Mouse (Mus musculus): Measurements from ENCODE around the gene Ifnlr1. TPM values are rescaled to one million over a fixed set of nuclear protein-coding genes. Genes with fewer than 3 reads are reported as not detected.

Gene Ifnlr1
- polyA plus RNA-seq, 1 experiment from 2014 or later, result 0.22 TPM

- H3K27ac ChIP-seq (ENCODE audit: low read depth), result 0 out of 2 replicates have a peak overlapping the region, but pooled peaks have one; percentile 57
Observed at GRCm38 (mm10) chr4:135739672-135740071, 53.6 kb downstream of the Ifnlr1 start.

GRCm38 (mm10) chr4:135743520-135743919 is 57.4 kb downstream of the Ifnlr1 start:
- 27% methylated on average over 6 of the region's 6 CpGs for WGBS (ENCODE audit: insufficient replicate concordance)
- ATAC-seq (no peak), DNase-seq (no peak)
- Histone ChIP-seq H3K4me1 (ENCODE audit: insufficient read depth) (peaks cover 15% of the 10 kb centered on the region), H3K36me3 (replicated peaks; ENCODE audit: insufficient read depth, low read length) (no peaks in the 10 kb centered on the region), H3K9me3 (ENCODE audit: low read length) (no peaks in the 10 kb centered on the region), H3K27ac (ENCODE audit: low read depth) (no peak overlapping the region), H3K9ac (replicated peaks) (no peak overlapping the region), H3K27me3 (ENCODE audit: insufficient read depth, low read length) (no peaks in the 10 kb centered on the region), H3K4me3 (ENCODE audit: low read depth, low read length) (no peak overlapping the region), H3K4me2 (ENCODE audit: low read depth, low read length) (no peak overlapping the region)
- no peak for TF ChIP-seq CTCF (IDR thresholded peaks at IDR 0.05; ENCODE audit: low read depth)
- no peak for TF ChIP-seq EP300 (IDR thresholded peaks at IDR 0.05; ENCODE audit: low read depth)

More at GRCm38 (mm10) chr4:135739672-135740071, 53.6 kb downstream of the Ifnlr1 start:
- H3K4me2 ChIP-seq (ENCODE audit: low read depth, low read length), result peak overlapping the region; percentile 38
- DNase-seq, result peak; percentile 65
- peaks cover 13% of the 10 kb centered on the region for H3K4me1 ChIP-seq (ENCODE audit: insufficient read depth)
- no peak overlapping the region for H3K4me3 ChIP-seq (ENCODE audit: low read depth, low read length)
- H3K27me3 ChIP-seq (ENCODE audit: insufficient read depth, low read length), result no peaks in the 10 kb centered on the region
- no peak for TF ChIP-seq CTCF (IDR thresholded peaks at IDR 0.05; ENCODE audit: low read depth)
- peak; percentile 88 for TF ChIP-seq EP300 (IDR thresholded peaks at IDR 0.05; ENCODE audit: low read depth)
- ATAC-seq, result peak; percentile 88
- H3K9ac ChIP-seq (replicated peaks), result no peak overlapping the region
- H3K9me3 ChIP-seq (ENCODE audit: low read length), result no peaks in the 10 kb centered on the region
- H3K36me3 ChIP-seq (replicated peaks; ENCODE audit: insufficient read depth, low read length), result peaks cover 5% of the 10 kb centered on the region
- 75% methylated on average over 14 of the region's 14 CpGs for WGBS (ENCODE audit: insufficient replicate concordance)

- Histone ChIP-seq H3K9me3 (ENCODE audit: low read length) (no peaks in the 10 kb centered on the region), H3K4me3 (ENCODE audit: low read depth, low read length) (no peak overlapping the region), H3K4me1 (ENCODE audit: insufficient read depth) (peaks cover 8% of the 10 kb centered on the region), H3K27me3 (ENCODE audit: insufficient read depth, low read length) (no peaks in the 10 kb centered on the region), H3K27ac (ENCODE audit: low read depth) (no peak overlapping the region), H3K9ac (replicated peaks) (no peak overlapping the region), H3K4me2 (ENCODE audit: low read depth, low read length) (no peak overlapping the region), H3K36me3 (replicated peaks; ENCODE audit: insufficient read depth, low read length) (no peaks in the 10 kb centered on the region)
- ATAC-seq, result no peak
- DNase-seq, result no peak
- WGBS (ENCODE audit: insufficient replicate concordance), result 63% methylated on average over 16 of the region's 16 CpGs
- no peak for TF ChIP-seq EP300 (IDR thresholded peaks at IDR 0.05; ENCODE audit: low read depth)
- TF ChIP-seq CTCF (IDR thresholded peaks at IDR 0.05; ENCODE audit: low read depth), result no peak
Observed at GRCm38 (mm10) chr4:135744726-135745448, 58.8 kb downstream of the Ifnlr1 start.

- H3K36me3 ChIP-seq (replicated peaks; ENCODE audit: insufficient read depth, low read length), result no peaks in the 10 kb centered on the region
- WGBS (ENCODE audit: insufficient replicate concordance), result 58% methylated on average over 10 of the region's 10 CpGs
- H3K9me3 ChIP-seq (ENCODE audit: low read length), result no peaks in the 10 kb centered on the region
- H3K9ac ChIP-seq (replicated peaks), result no peak overlapping the region; the same call in 1 of the 2 replicates
- H3K4me1 ChIP-seq (ENCODE audit: insufficient read depth), result peaks cover 7% of the 10 kb centered on the region
- H3K27me3 ChIP-seq (ENCODE audit: insufficient read depth, low read length), result no peaks in the 10 kb centered on the region
- peak; percentile 35 for DNase-seq
- H3K4me2 ChIP-seq (ENCODE audit: low read depth, low read length), result no peak overlapping the region
- no peak for TF ChIP-seq EP300 (IDR thresholded peaks at IDR 0.05; ENCODE audit: low read depth)
- TF ChIP-seq CTCF (IDR thresholded peaks at IDR 0.05; ENCODE audit: low read depth), result no peak
- no peak overlapping the region for H3K4me3 ChIP-seq (ENCODE audit: low read depth, low read length)
- ATAC-seq, result peak; percentile 81
- no peak overlapping the region for H3K27ac ChIP-seq (ENCODE audit: low read depth)
Observed at GRCm38 (mm10) chr4:135745613-135746012, 59.5 kb downstream of the Ifnlr1 start.

- ATAC-seq, result no peak
Observed at GRCm38 (mm10) chr4:135750896-135751295, 64.8 kb downstream of the Ifnlr1 start.

GRCm38 (mm10) chr4:135752106-135752778 is 66.2 kb downstream of the Ifnlr1 start:
- Histone ChIP-seq H3K4me2 (ENCODE audit: low read depth, low read length) (no peak overlapping the region), H3K27ac (ENCODE audit: low read depth) (peak overlapping the region; percentile 83), H3K9ac (replicated peaks) (0 out of 2 replicates have a peak overlapping the region, but pooled peaks have one; percentile 1), H3K4me1 (ENCODE audit: insufficient read depth) (no peaks in the 10 kb centered on the region; the same call in 1 of the 2 replicates), H3K9me3 (ENCODE audit: low read length) (no peaks in the 10 kb centered on the region), H3K36me3 (replicated peaks; ENCODE audit: insufficient read depth, low read length) (no peaks in the 10 kb centered on the region), H3K4me3 (ENCODE audit: low read depth, low read length) (no peak overlapping the region), H3K27me3 (ENCODE audit: insufficient read depth, low read length) (no peaks in the 10 kb centered on the region)
- no peak for TF ChIP-seq CTCF (IDR thresholded peaks at IDR 0.05; ENCODE audit: low read depth)
- no peak for TF ChIP-seq EP300 (IDR thresholded peaks at IDR 0.05; ENCODE audit: low read depth)
- DNase-seq (no peak), ATAC-seq (peak; percentile 74)
- 50% methylated on average over 7 of the region's 7 CpGs for WGBS (ENCODE audit: insufficient replicate concordance)

More at GRCm38 (mm10) chr4:135750896-135751295, 64.8 kb downstream of the Ifnlr1 start:
- H3K36me3 ChIP-seq (replicated peaks; ENCODE audit: insufficient read depth, low read length), result no peaks in the 10 kb centered on the region
- H3K27me3 ChIP-seq (ENCODE audit: insufficient read depth, low read length), result no peaks in the 10 kb centered on the region
- no peak for TF ChIP-seq EP300 (IDR thresholded peaks at IDR 0.05; ENCODE audit: low read depth)
- TF ChIP-seq CTCF (IDR thresholded peaks at IDR 0.05; ENCODE audit: low read depth), result 0 out of 2 replicates have a peak, but pooled peaks have one; percentile 28
- DNase-seq, result no peak
- H3K4me3 ChIP-seq (ENCODE audit: low read depth, low read length), result no peak overlapping the region
- H3K27ac ChIP-seq (ENCODE audit: low read depth), result no peak overlapping the region
- H3K9ac ChIP-seq (replicated peaks), result no peak overlapping the region
- no peaks in the 10 kb centered on the region for H3K9me3 ChIP-seq (ENCODE audit: low read length)
- H3K4me2 ChIP-seq (ENCODE audit: low read depth, low read length), result no peak overlapping the region
- no peaks in the 10 kb centered on the region; the same call in none of the 2 replicates for H3K4me1 ChIP-seq (ENCODE audit: insufficient read depth)
- 74% methylated on average over 8 of the region's 8 CpGs for WGBS (ENCODE audit: insufficient replicate concordance)
